Mouse (Mus musculus): ENCODE data around the gene Limd2.
"Not testable (repeated sequence)": the region's sequence is repeated elsewhere in the genome, so short reads cannot be mapped to it uniquely, and the experiment has no call there.

Limd2 gene

DNA sequence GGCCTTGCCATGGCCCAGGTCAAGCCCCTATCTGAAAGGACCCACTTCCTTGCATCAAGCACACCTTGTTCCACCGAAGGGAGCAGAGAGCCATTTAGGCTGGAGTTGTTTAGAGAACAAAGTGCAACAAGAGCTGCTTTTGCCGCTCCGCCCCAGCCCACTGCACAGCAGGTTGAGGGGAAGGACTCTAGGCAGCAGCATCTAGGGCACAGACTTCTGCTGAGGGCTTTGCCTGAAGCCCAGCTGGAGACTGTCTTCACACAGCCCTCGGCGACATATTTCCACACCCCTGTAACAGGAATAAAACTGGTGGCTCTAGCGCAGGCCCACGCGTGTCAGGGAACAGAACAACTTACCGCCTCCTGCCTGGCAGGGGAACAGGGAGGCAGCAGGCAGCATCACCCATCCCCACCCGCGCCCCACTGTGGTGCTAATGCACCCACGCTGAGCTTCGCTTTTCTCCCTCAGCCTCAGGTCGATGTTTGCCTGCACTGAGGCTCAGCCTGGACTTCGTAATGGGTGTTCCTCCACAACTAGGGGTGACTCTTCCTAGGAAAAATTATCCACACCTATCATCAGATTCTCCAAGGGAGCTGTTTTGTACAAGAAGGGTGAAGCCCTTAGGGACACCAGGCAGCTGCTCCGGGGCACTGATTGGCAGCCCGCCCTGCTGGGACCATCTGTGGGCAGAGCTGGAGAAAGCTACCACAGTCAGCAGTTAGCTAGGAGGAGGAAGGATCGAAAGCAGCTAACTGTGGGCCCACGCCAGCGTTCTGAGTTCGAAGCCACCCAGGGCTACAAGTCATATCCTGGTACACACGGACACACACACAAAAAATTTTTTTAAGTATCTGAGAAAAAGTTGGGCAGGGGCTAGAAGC is at the start of gene Limd2, which contains the start of gene Gm10840:
TSS of gene Limd2 (minus strand) at position 20 of the 881 bp plus-strand sequence.
TSS of gene Gm10840 (plus strand) at position 10 of the 881 bp plus-strand sequence.
- DNase-seq = peak; percentile 40 to 67

DNA sequence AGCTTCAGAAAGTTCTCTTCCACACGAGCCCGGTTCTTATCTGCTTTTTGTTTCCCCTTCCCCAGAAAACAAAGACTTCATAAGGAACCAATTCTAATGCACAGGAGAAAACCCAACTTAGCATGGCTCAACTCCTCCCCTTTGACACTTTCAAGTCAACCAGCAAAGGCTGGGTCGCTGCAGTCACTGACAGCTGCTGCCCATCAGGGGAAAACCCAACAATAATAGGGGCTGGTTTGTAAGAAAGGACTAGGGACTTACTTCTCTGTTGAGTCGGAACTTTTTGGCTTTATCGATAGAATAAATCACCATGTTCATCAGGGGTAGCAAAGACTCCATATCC is 41.4 kb upstream of the Limd2 start, which contains the start of gene Strada:
TSS of gene Strada (minus strand) at position 46 of the 343 bp plus-strand sequence.
- DNase-seq = no peak

DNA sequence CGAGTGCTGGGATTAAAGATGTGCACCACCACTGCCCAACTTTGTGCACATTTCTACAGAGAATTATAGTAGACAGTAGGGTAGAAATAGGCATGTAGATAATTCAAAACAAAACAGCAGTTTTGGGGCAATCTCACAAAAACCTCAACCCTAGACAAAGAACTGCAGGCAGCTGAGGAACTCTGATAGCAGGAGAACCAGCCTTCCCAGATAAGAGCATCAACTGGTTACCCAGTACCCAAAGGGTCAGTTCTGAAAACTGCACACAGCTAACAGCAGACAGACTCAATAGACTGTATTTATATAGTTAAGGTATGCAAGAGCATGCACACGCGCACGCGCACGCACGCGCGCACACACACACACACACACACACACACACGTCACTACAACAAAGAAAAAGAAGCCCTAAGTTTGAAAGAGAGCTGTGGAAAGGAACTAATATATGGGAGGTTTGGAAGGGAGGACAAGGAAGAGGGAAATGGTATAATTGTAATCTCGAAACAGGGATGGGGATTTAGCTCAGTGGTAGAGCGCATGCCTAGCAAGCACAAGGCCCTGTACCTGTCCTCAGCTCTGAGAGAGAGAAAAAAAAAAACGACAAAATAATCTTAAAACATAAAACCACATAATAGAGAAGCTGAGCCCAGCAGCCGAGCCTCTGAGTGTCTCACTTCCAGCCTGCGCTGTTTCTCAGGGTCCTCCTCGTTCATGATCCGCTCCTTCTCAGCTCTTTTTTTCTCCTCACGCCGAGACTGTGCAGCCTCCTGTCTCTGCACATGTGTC is 40.9 kb upstream of the Limd2 start:
- DNase-seq = no peak

DNA sequence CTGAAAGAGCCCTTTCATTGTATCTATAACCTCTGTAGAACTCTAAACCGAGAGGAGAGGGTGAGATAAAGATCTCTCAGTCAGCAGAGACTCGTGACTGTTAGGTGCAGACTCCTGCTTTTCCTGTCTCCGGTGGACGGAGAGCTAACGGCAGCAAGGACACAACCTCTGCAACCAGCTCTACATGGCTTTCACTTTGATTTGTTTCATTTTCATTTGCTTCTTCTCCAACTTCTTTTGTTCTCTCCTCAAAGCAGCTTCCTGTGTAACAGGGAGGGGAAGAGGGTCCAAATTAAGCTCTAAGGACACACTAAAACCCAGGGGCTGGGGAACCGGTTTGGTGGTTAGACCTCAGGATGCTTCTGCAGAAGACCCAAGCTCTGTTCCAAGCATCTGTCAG is 40.1 kb upstream of the Limd2 start:
- DNase-seq = no peak

DNA sequence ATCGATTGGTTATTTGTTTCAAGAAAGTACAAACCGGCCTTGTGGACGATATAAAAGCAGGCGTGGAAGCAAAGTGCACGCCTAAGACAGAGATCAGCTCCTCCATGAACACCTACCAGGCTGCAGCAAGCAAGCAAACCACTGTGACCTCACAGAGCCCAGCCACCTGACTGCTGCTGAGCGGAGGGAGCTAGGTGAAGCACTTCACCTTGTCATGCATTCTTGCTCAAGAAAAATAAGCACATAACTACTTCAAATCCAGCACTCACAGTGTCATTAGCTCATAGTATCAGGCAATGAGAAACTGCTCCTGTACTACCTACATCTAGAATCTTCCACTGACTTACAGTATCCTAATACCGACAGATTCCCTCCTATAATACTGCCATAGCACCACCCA is 39.3 kb upstream of the Limd2 start:
- not testable (repeated sequence) for DNase-seq

DNA sequence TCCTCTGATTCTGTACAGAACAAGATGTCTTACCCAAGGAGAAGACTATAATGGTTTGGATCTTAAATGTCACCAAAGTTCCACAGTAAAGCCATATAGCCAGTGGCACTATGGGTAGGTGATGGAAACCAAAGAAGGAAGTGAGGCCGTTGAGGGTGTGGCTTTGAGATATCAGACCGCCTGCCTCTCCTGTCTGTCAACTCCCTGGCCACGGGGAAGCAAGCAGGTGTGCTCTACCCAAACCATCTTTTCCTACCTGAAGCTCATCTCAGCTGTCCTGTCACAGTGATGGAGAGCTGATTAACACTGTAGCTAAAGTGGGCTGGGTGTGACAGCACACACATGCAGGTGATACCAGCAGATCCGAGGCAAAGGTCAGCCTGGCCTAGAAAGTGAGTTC is 37.6 kb upstream of the Limd2 start:
- DNase-seq = no peak

DNA sequence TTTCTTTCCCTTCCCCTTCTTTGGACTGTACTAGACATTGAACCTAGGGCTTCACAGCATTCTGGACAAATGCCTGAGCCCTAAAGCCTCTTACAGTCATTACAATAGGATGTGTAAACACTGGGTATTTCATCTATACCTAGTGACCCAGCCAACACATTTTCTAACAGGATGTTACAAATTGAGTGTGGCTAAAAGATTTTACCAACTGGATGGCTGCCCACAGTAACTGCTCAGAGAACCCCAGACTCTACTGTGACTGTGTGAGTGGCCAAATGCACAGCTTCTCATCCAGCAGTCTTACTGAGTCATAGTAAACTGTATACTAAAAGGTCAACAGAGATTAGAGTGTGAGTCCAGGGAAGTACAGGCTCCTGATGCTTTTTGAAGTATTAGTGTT is 34.7 kb upstream of the Limd2 start:
- DNase-seq = no peak

DNA sequence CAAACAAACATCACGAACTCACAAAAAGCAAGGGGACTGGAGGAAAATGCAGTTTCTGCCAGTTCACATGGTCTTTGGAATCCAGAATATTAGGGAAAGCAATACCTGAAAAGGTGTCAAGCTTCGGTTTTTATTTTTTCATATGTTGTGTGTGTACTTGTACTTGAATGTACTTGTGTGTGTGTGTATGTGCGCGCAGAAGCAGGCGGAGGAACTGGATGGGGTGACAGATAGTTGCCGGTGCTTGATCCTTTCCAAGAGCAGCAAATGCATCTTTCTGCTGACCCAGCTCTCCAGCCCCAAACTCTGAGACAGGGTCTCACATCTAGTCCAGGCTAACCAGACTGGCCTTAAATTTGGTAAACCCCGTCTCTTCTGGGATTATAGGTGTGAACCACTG is 34.2 kb upstream of the Limd2 start:
- no peak for DNase-seq

DNA sequence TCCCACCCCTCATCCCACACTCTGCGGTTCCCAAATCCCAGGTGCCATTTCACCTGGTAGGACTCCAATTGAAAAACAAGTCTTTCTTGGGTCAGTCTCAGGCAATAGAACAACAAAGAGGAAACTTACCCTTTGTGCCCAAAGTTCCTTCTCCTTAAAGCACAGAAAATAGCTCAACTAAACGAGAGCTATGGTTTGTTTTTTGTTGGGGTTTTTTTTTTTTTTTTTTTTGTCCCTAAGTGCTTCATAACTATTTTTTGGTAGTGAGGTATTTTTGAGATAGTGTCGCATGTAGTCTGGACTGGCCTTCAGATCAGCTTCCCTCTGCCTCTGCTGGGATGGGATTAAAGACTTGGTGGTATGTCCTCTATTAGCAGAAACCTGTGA is 33.5 kb upstream of the Limd2 start:
- no peak for DNase-seq

DNA sequence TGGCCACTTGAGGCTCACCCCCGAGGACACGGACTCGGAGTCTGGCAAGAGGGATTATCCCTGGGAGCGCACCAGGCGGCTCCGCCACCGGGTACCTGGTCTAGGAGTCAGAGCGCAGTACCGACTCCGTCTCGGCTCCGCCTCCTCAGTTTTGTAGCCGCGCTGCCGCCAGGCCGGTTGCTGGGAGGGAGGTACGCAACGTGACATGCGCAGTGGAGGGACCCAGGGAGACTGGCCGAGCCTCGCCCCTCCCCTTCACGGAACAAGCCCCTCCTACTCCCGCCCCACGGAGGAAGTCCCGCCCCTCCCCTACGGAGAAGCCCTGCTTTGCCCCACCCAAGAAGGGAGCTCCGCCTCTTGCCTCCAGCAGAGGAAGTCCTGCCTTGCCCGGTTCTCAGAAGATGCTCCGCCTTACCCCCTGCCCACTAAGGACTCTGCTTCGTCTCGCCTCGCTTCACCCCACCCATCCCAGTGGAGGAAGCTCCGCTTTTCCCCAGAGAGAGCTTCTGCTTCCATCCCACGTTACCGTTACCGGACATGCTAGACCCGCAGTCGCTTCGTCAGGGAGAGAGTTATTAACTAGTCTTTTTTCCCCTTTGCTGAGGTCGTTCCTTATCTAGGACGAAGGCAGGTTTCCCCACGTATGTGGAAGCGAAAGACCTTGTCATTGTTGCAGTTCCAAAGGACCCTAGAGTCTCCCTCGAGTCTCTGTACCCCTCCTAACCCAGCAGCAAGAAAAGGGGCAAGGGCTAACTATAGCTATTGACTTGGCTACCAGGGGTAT is 32.9 kb upstream of the Limd2 start:
- DNase-seq = peak; percentile 98 to 99

DNA sequence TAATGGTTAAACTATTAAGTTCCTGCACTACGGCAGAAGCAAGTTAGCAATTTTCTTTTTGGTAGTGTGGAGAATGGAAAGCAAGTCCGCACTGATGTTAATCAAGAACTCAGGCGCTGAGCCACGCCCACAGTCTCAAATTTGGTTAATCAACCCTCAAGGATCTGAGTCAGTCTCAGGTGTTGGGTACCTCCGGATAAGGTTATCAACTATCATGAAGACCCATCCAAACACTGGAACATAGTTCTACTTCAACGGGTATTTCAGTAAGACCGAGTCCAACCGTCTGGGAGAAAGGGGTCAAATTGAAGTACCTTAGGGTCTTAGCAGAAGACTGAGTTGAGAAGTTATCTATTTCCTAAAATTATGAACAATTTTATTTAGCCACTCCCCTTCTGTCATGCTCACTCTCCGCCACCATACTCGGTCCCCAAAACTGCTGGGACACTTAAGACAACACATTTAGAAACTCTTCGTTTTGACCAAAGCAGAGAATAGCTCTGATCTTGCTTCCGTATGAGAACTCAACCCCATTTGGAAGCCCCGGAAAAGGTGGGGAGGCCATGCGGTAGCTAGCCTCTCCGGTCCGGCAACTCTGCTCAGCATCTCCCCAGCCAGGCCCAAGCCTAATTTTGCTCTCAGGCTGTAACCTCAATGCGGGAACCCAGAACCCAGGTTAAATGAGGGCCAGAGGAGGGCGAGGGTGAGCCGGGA is 32.2 kb upstream of the Limd2 start:
- peak; percentile 55 to 65 for DNase-seq

DNA sequence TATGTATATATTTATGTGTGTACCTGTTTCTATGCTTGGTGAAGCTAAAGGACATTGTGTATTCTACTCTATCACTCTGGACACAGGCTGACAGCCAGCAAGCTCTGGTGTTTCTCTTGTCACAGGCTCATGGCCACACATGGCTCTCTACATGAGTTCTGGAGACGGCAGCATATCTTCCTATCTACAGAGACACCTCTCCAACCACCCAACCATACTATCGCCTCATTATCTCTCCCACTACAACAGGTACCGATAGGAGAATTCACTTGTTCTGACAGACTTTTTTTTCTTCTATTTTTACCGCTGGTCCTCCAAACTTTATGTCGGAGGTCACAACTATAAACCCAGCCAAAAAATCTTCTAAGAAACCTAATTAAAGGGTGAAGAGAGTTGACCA is 31.6 kb upstream of the Limd2 start:
- no peak for DNase-seq

DNA sequence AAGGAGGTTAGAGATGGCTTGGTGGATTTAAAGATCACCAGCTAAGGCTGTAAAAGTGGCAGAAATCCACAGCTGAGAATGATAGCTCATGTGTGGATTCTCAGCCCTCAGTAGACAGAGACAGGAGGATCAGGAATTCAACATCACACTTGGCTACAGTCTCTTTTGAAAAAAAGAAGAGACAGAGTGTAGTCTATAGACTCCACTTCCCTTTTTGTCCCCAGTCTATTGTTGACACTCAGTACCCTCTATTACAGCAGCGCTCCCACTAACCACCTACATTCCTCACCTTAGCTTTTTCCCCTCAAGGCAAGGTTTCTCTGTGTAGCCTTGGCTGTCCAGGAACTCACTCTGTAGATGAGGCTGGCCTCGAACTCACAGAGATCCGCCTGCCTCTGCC is 31.1 kb upstream of the Limd2 start:
- no peak for DNase-seq

DNA sequence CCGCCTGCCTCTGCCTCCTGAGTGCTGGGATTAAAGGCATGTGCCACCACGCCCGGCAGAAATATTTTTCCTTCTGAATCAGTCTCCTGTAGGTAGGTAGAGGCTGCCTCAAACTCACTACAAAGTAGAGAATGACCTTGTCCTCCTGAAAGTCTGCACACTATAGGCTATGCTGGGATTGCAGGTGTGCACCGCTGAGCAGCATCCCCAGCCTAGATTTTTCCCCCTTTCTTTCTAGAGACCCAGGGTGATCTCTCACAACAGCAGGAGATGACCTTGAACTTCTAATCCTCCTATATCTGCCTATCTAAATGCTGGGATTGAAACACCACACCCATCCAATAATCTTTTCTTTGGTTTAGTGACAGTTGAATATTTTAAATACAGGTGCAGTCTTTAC is 26.7 kb upstream of the Limd2 start:
- no peak for DNase-seq

DNA sequence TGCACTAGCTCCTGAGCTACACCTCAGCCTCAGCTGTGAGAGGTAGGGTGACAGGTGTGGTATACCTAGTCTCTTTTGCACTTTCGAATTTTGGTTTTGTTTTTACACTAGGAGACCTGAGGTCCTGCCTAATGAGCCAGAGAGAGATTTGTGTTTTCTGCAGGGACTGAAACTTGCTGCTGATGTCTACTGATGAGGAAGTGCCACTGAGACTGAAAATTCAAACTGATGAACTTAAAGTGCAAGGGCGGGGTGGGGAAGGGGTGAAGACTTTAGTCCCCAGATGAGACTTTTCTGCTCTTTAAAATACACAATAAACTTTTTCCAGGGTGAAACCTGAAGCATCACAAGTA is 19.8 kb upstream of the Limd2 start:
- no peak for DNase-seq

DNA sequence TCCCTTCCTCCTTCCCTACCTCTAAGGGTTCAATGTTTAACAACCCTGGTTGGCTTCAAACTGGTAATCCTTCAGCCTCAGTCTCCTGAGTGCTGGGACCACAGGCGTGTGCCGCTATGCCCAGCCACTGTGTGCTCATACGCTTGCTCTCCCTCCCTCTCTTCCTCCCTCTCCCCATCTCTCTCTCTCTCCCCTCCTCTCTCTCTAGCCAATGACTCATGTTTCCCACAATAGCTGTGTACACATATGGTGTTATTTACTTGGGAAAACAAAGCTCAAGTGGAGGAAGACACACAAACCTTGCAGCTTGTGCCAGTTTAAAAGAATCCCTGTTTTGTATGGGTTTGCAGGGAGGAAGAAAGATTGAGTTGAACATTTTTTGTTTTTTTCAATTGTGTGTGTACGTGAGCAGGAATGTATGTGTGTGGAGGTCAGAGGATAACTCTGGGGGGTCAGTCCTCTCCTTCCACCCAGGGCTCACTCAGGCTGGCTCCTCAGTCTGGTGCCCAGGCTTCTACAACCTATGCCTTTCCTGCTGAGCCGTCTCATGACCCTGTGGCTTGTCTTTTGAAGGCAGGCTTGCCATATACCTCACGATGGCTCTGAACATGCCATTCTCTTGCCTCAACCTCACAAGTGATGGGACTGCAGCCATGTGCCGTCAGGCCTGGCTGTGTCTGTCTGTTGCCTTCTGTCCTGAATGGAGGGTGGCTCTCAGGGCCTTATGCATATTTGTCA is 19.2 kb upstream of the Limd2 start:
- DNase-seq = no peak

DNA sequence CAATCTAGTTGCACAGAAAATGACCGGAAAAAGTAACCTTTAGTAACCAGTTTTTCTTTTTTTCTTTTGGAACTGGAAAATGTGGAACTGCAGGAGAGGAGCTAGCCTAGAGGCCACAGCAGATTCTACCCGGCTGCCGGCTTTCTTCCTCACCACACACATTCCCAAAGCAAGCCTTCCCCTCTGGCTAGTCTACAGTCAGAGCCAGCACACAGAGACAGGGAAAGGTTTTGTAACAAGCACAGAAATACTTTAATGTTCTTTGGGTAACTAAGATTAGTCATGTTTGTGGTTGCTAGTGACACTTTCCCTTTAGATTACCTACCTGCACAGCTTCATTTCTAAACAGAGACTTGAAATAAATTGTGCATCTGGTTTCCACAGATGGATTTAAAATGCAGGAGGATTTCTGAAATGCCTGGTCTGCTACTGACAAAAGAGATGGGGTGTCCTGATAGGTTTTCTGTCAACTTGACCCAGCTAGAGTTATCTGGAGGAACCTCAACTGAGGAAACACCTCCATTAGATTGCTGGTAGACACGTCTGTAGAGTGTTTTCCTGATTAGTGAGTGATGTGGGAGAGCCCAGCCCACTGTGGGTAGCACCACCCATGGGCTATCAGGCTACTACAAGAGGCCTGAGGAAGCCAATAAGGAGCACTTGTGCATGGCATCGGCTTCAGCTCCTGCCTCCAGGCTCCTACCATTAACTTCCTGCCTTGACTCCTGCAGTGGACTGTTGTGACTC is 17.5 kb upstream of the Limd2 start:
- no peak for DNase-seq

DNA sequence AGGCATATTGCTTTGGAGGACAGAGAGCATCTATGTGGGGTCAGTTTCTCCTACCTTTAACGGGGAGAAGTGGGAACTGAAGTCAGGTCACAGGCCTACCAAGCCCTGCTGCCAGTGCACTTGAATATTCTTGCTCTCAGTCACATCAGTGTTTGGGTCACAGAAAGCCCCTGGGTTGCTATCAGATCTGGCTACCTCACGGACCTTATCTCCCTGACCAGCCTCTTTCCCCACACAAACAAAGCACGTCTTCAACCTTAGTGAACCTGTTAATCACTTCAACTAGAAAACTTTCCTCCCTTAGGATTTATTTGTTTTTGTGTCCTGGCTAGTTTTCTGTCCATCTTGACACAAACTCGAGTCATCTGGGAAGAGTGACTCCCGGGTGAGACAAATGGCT is 15.7 kb upstream of the Limd2 start:
- DNase-seq = no peak

DNA sequence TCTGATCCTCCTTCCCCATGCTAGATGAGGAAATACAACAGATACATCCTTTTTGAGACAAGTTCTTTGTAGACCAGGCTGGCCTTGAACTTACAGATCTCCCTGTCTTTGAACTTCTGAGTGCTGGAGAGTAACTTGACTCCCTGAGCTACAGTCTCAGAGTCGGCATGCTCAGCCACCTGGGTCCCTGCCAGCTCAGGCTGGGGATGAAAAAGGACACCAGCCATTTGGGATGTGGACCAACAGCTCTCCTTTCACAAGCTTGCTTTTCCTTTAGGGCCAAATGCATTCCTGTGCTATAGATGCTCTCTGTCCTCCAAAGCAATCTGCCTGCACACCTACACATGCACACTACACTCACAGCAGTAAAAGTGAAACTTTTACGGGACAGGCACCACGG is 14.4 kb upstream of the Limd2 start:
- DNase-seq = no peak

DNA sequence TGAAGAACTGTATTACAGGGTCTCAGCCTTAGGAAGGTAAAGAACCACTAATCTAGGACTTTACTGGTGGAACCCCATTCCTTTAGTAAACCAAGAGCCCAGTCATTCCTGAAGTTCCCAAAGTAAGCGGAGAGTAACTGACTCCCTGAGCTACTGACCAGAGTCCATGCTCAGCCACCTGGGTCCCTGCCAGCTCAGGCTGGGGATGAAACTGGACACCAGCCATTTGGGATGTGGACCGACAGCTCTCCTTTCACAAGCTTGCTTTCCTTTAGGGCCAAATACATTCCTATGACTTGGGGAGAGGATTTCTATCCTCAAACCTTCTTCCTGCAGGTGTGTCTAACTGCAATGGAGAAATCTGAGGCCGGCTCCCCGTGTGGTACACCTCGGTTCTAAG is 13.7 kb upstream of the Limd2 start:
- DNase-seq = peak; percentile 80 to 85

DNA sequence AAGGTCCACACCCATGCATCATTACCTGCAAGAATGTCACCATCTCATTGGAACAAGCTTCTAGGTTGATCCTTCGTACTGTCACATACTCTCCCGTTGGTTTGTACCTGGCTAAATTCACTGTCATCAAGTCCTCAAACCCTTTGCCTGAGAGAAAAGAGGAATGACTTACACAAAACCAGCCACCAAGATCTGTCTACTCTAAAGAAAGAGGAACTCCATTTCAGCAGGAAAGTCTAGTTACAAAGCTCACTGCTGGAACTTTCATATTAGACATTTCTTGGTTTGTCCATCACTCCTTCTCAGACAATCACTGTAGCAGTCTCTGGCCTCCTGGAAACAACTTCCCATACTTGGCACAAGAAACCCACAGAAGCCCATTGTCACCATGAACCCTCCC is 12.6 kb upstream of the Limd2 start:
- DNase-seq = no peak
